30 mouse cellular contexts compared by ENCODE assay signal in the genomic region with DNA sequence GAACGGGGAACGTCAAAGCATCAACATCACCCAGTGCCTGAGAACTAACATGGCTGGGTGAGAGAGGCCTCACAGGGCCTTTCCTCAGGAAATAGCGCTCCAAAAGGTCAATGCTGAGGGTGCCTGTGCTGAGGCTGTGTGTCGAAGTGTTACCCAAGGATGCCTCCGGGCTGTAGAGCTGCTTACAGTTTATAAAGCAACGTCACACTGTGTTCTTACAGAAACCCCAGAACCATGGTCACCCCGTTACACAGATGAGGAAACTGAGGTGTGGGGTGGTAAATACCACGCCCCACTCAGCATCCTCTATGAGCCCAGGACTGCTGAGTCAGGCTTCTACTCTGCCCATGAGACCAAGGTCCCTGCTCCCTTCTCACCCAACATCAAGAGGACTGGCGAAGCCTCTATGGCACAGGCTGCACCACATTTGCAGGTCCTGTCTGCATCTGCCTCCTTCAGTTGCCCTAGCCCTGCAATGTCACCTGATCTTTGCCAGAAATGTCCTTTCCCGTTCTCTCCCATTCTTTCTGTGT. TPM values are rescaled to one million over a fixed set of nuclear protein-coding genes. Genes with fewer than 3 reads are reported as not detected.
A peak's percentile ranks its signal among the peaks of the same experiment; 100 is the strongest.
DNase-seq lines count a peak whose midpoint lies in the region; ATAC-seq and TF ChIP-seq lines count a peak whose summit lies in the region.
"Had no signal": no experiment of that assay in that cellular context is flagged by ENCODE, and none has a peak within 500 bp of the region (broad histone marks: within the 10 kb centered on the region; RNA-seq: fewer than 3 reads in every experiment).

No protein-coding gene starts in this region.

- no peaks in the 10 kb centered on the region for H3K36me3 ChIP-seq in C2C12 (ENCODE audit: control insufficient read depth, insufficient read depth)
- H3K36me3 ChIP-seq in midbrain, embryonic 16.5 days (ENCODE audit: control insufficient read depth, insufficient read depth, low read length), result no peaks in the 10 kb centered on the region
- H3K36me3 ChIP-seq: hindbrain, embryonic 12.5 days; hindbrain, embryonic 15.5 days; intestine, embryonic 15.5 days had no signal

- H3K9ac ChIP-seq in midbrain, embryonic 16.5 days (ENCODE audit: low read depth, low read length), result no peak overlapping the region
- H3K9ac ChIP-seq: hindbrain, embryonic 12.5 days; hindbrain, embryonic 15.5 days; intestine, embryonic 15.5 days had no signal

- peaks cover 22% of the 10 kb centered on the region for H3K79me2 ChIP-seq in C2C12 (ENCODE audit: control insufficient read depth, insufficient read depth)

- TF ChIP-seq CTCF in C2C12 (IDR thresholded peaks at IDR 0.05; ENCODE audit: control insufficient read depth, insufficient read depth, insufficient read length), result no peak

- peaks cover 5% of the 10 kb centered on the region for H3K4me1 ChIP-seq in midbrain, embryonic 16.5 days (ENCODE audit: control insufficient read depth, insufficient read depth, low read length)

- H3K4me2 ChIP-seq in midbrain, embryonic 16.5 days (ENCODE audit: low read length), result no peak overlapping the region
- H3K4me2 ChIP-seq: heart, embryonic 11.5 days; hindbrain, embryonic 12.5 days; hindbrain, embryonic 15.5 days; intestine, embryonic 15.5 days had no signal

- ATAC-seq in activated CD4-positive, CD25-positive, alpha-beta regulatory T cell, adult 4 months, result peak; percentile 59
- ATAC-seq in megakaryocyte, adult 5-6 weeks (ENCODE audit: poor library complexity, severe bottlenecking), result peak; percentile 39
- ATAC-seq in midbrain, embryonic 16.5 days, result no peak
- ATAC-seq: forebrain, embryonic 14.5 days; intestine, embryonic 15.5 days had no signal

- DNase-seq in CD4-positive helper T cell, adult 2 months (ENCODE audit: low read depth, low spot score), result peak; percentile 50
- no peak for DNase-seq in spleen, adult 18-20 months
- DNase-seq in cerebellum, adult 18-20 months, result no peak
- DNase-seq in frontal cortex, postnatal 10 days (ENCODE audit: low spot score in 2 of 2), result no peak
- DNase-seq: adrenal gland, postnatal 10 days; adrenal gland, postnatal 36 days; cerebellum, adult 11 months; cerebellum, adult 8-10 months; cerebellum, postnatal 14 days; gastrocnemius, postnatal 14 days; kidney, adult 11 months had no signal

- H3K4me3 ChIP-seq in C2C12 (ENCODE audit: insufficient read depth, poor library complexity, severe bottlenecking), result no peak overlapping the region
- H3K4me3 ChIP-seq in midbrain, embryonic 16.5 days (ENCODE audit: low read depth, low read length), result no peak overlapping the region
- H3K4me3 ChIP-seq: hindbrain, embryonic 12.5 days; hindbrain, embryonic 15.5 days; intestine, embryonic 15.5 days had no signal

- H3K9me3 ChIP-seq in midbrain, embryonic 16.5 days (replicated peaks; ENCODE audit: control insufficient read depth, low read length, poor library complexity, severe bottlenecking), result no peaks in the 10 kb centered on the region
- H3K9me3 ChIP-seq: hindbrain, embryonic 12.5 days; hindbrain, embryonic 15.5 days; intestine, embryonic 15.5 days had no signal

- peak overlapping the region; percentile 16 for H3ac ChIP-seq in C2C12 (ENCODE audit: control insufficient read depth, insufficient read length, low read depth)

- no peaks in the 10 kb centered on the region for H3K27me3 ChIP-seq in C2C12 (ENCODE audit: control insufficient read depth, insufficient read depth, insufficient read length)
- no peaks in the 10 kb centered on the region for H3K27me3 ChIP-seq in midbrain, embryonic 16.5 days (ENCODE audit: control insufficient read depth, insufficient read depth, low read depth, low read length)
- H3K27me3 ChIP-seq: hindbrain, embryonic 12.5 days; hindbrain, embryonic 15.5 days; intestine, embryonic 15.5 days had no signal

- 92% methylated on average over 10 of the region's 10 CpGs for WGBS in midbrain, embryonic 16.5 days

- H3K27ac ChIP-seq in midbrain, embryonic 16.5 days (ENCODE audit: low read length), result no peak overlapping the region
- H3K27ac ChIP-seq: hindbrain, embryonic 12.5 days; hindbrain, embryonic 15.5 days; intestine, embryonic 15.5 days had no signal

- peaks cover 8% of the 10 kb centered on the region for H3K79me3 ChIP-seq in C2C12 (ENCODE audit: low read depth)

TF ChIP-seq in C2C12, 6 proteins besides CTCF, POLR2A, EP300 and RAD21:
- no peak for TF ChIP-seq FOSL1 (IDR thresholded peaks at IDR 0.05; ENCODE audit: insufficient read depth, low read length, poor library complexity, severe bottlenecking)

RNA-seq across cellular contexts. Expression of a gene that starts 49.1 kb away (rescaled TPM):
- not detected for polyA plus RNA-seq in C2C12 (2012; fragmentation: generic; extraction: Trizol)
- not detected for polyA plus RNA-seq in activated CD4-positive, CD25-positive, alpha-beta regulatory T cell, adult 4 months (2017; shearing (Covaris generic))
- not detected in 2 replicates for total RNA-seq in megakaryocyte, adult 5-6 weeks (2015)
- total RNA-seq in megakaryocyte, adult 5-6 weeks (2017), result not detected in 2 replicates
- polyA plus RNA-seq in midbrain, embryonic 16.5 days (2015; fragmentation: Nextera tagmentation; extraction: Ambion mirVana), result not detected in 2 replicates
- total RNA-seq: adrenal gland, adult 18-20 months; adrenal gland, postnatal 10 days; adrenal gland, postnatal 36 days; gastrocnemius, adult 18-20 months; gastrocnemius, postnatal 14 days; heart, adult 8-10 months; heart, postnatal 25 days; hematopoietic stem cell, adult 5-6 weeks had no signal
- polyA plus RNA-seq: embryonic facial prominence, embryonic 11.5 days; embryonic facial prominence, embryonic 14.5 days; forebrain, embryonic 11.5 days; forebrain, embryonic 14.5 days; heart, embryonic 11.5 days; heart, embryonic 14.5 days; heart, postnatal 0 days; hindbrain, embryonic 12.5 days; hindbrain, embryonic 15.5 days had no signal
